Mouse (Mus musculus): ENCODE measurements around the gene Ctrb1. TPM values are rescaled to one million over a fixed set of nuclear protein-coding genes. Genes with fewer than 3 reads are reported as not detected.
"Not testable (repeated sequence)": the region's sequence is repeated elsewhere in the genome, so short reads cannot be mapped to it uniquely, and the experiment has no call there.

Ctrb1 gene
- polyA plus RNA-seq, 1 experiment from 2014 or later = 1,145 TPM

GRCm38 (mm10) chr8:111666751-111667150 is 24.1 kb downstream of the Ctrb1 start:
- Histone ChIP-seq H3K9ac (no peak overlapping the region), H3K36me3 (peaks cover 21% of the 10 kb centered on the region), H3K27ac (no peak overlapping the region), H3K4me2 (replicated peaks) (no peak overlapping the region), H3K4me3 (replicated peaks) (no peak overlapping the region), H3K4me1 (replicated peaks) (no peaks in the 10 kb centered on the region), H3K27me3 (replicated peaks) (no peaks in the 10 kb centered on the region), H3K9me3 (no peaks in the 10 kb centered on the region)
- 76% methylated on average over 2 of the region's 2 CpGs for WGBS
- ATAC-seq = no peak

GRCm38 (mm10) chr8:111662473-111662872 is 28.3 kb downstream of the Ctrb1 start:
- 93% methylated on average over 3 of the region's 3 CpGs for WGBS
- H3K27ac ChIP-seq = no peak overlapping the region
- H3K4me2 ChIP-seq (replicated peaks) = no peak overlapping the region
- H3K9me3 ChIP-seq = no peaks in the 10 kb centered on the region
- no peak overlapping the region for H3K4me3 ChIP-seq (replicated peaks)
- peak; percentile 77; the same call in 1 of the 2 replicates for ATAC-seq
- H3K4me1 ChIP-seq (replicated peaks) = no peaks in the 10 kb centered on the region
- no peaks in the 10 kb centered on the region for H3K27me3 ChIP-seq (replicated peaks)
- no peak overlapping the region for H3K9ac ChIP-seq
- peaks cover under 1% of the 10 kb centered on the region; the same call in 1 of the 2 replicates for H3K36me3 ChIP-seq

- H3K36me3 ChIP-seq = no peaks in the 10 kb centered on the region
- no peak overlapping the region for H3K9ac ChIP-seq
- H3K9me3 ChIP-seq = no peaks in the 10 kb centered on the region
- no peak overlapping the region for H3K4me2 ChIP-seq (replicated peaks)
- H3K27ac ChIP-seq = no peak overlapping the region
- no peaks in the 10 kb centered on the region for H3K4me1 ChIP-seq (replicated peaks)
- H3K27me3 ChIP-seq (replicated peaks) = no peaks in the 10 kb centered on the region
- no peak overlapping the region for H3K4me3 ChIP-seq (replicated peaks)
- WGBS = 72% methylated on average over 6 of the region's 6 CpGs
- 0 out of 2 replicates have a peak, but pooled peaks have one; percentile 45 for ATAC-seq
Observed at GRCm38 (mm10) chr8:111658819-111659423, 31.9 kb downstream of the Ctrb1 start.

GRCm38 (mm10) chr8:111657312-111657854 is 33.4 kb downstream of the Ctrb1 start:
- Histone ChIP-seq H3K27ac (no peak overlapping the region), H3K36me3 (no peaks in the 10 kb centered on the region), H3K4me1 (replicated peaks) (no peaks in the 10 kb centered on the region), H3K9me3 (no peaks in the 10 kb centered on the region), H3K27me3 (replicated peaks) (no peaks in the 10 kb centered on the region), H3K4me3 (replicated peaks) (no peak overlapping the region), H3K9ac (no peak overlapping the region), H3K4me2 (replicated peaks) (no peak overlapping the region)
- 68% methylated on average over 1 of the region's 1 CpGs for WGBS
- ATAC-seq = no peak

GRCm38 (mm10) chr8:111653524-111653923 is 37.3 kb downstream of the Ctrb1 start:
- H3K4me2 ChIP-seq (replicated peaks) = no peak overlapping the region
- no peak overlapping the region for H3K4me3 ChIP-seq (replicated peaks)
- no peak overlapping the region for H3K27ac ChIP-seq
- no peaks in the 10 kb centered on the region for H3K27me3 ChIP-seq (replicated peaks)
- H3K9ac ChIP-seq = no peak overlapping the region
- H3K9me3 ChIP-seq = no peaks in the 10 kb centered on the region
- no peaks in the 10 kb centered on the region for H3K36me3 ChIP-seq
- no peaks in the 10 kb centered on the region for H3K4me1 ChIP-seq (replicated peaks)
- no peak for ATAC-seq
- WGBS = 94% methylated on average over 2 of the region's 2 CpGs

GRCm38 (mm10) chr8:111650651-111651050 is 40.2 kb downstream of the Ctrb1 start:
- no peak overlapping the region for H3K9ac ChIP-seq
- no peaks in the 10 kb centered on the region for H3K4me1 ChIP-seq (replicated peaks)
- H3K4me2 ChIP-seq (replicated peaks) = no peak overlapping the region
- no peak overlapping the region for H3K4me3 ChIP-seq (replicated peaks)
- H3K9me3 ChIP-seq = no peaks in the 10 kb centered on the region
- no peaks in the 10 kb centered on the region for H3K36me3 ChIP-seq
- 93% methylated on average over 3 of the region's 3 CpGs for WGBS
- no peak for ATAC-seq
- H3K27me3 ChIP-seq (replicated peaks) = no peaks in the 10 kb centered on the region
- H3K27ac ChIP-seq = no peak overlapping the region

GRCm38 (mm10) chr8:111648834-111649233 is 42.0 kb downstream of the Ctrb1 start:
- H3K27ac ChIP-seq = no peak overlapping the region
- H3K36me3 ChIP-seq = no peaks in the 10 kb centered on the region
- no peak overlapping the region for H3K9ac ChIP-seq
- no peaks in the 10 kb centered on the region for H3K27me3 ChIP-seq (replicated peaks)
- H3K4me2 ChIP-seq (replicated peaks) = no peak overlapping the region
- no peak overlapping the region for H3K4me3 ChIP-seq (replicated peaks)
- no peak for ATAC-seq
- WGBS = 72% methylated on average over 2 of the region's 2 CpGs
- no peaks in the 10 kb centered on the region for H3K4me1 ChIP-seq (replicated peaks)
- H3K9me3 ChIP-seq = no peaks in the 10 kb centered on the region

- no peak for ATAC-seq
- Histone ChIP-seq H3K4me3 (replicated peaks) (no peak overlapping the region), H3K27me3 (replicated peaks) (no peaks in the 10 kb centered on the region), H3K9ac (no peak overlapping the region), H3K36me3 (no peaks in the 10 kb centered on the region), H3K27ac (no peak overlapping the region), H3K4me1 (replicated peaks) (peaks cover 7% of the 10 kb centered on the region), H3K4me2 (replicated peaks) (no peak overlapping the region), H3K9me3 (no peaks in the 10 kb centered on the region)
- 95% methylated on average over 8 of the region's 8 CpGs for WGBS
Observed at GRCm38 (mm10) chr8:111645715-111646114, 45.1 kb downstream of the Ctrb1 start.

- not testable (repeated sequence) for H3K4me1 ChIP-seq (replicated peaks); H3K27me3 ChIP-seq (replicated peaks); H3K9me3 ChIP-seq; ATAC-seq; H3K36me3 ChIP-seq
- H3K9ac ChIP-seq = peak overlapping the region; percentile 96; the same call in 1 of the 2 replicates
- H3K27ac ChIP-seq = peak overlapping the region; percentile 70
- H3K4me3 ChIP-seq (replicated peaks) = peak overlapping the region; percentile 84
- H3K4me2 ChIP-seq (replicated peaks) = peak overlapping the region; percentile 63
- WGBS = 59% methylated on average over 12 of the region's 12 CpGs
Observed at GRCm38 (mm10) chr8:111644286-111645051, 46.3 kb downstream of the Ctrb1 start.

- H3K4me1 ChIP-seq (replicated peaks) = peaks cover 7% of the 10 kb centered on the region
- peak within 1 kb of the TSS; percentile 95 for H3K27ac ChIP-seq
- H3K9me3 ChIP-seq = no peaks in the 10 kb centered on the region
- H3K27me3 ChIP-seq (replicated peaks) = no peaks in the 10 kb centered on the region
- H3K36me3 ChIP-seq = no peaks in the 10 kb centered on the region
- H3K4me3 ChIP-seq (replicated peaks) = peak within 1 kb of the TSS; percentile 84
- peak; percentile 96 for ATAC-seq
- peak within 1 kb of the TSS; percentile 96 for H3K9ac ChIP-seq
- under 1% methylated on average over 73 of the region's 75 CpGs for WGBS
- peak within 1 kb of the TSS; percentile 63 for H3K4me2 ChIP-seq (replicated peaks)
Observed at GRCm38 (mm10) chr8:111643264-111644141, 47.3 kb downstream of the Ctrb1 start, which contains the start of gene Zfp1. Zfp1 (plus strand) TSS chr8:111643401.

- ATAC-seq = peak; percentile 34
- H3K9me3 ChIP-seq = no peaks in the 10 kb centered on the region
- H3K27me3 ChIP-seq (replicated peaks) = no peaks in the 10 kb centered on the region
- H3K4me1 ChIP-seq (replicated peaks) = peaks cover 7% of the 10 kb centered on the region
- peak overlapping the region; percentile 63 for H3K4me2 ChIP-seq (replicated peaks)
- 6% methylated on average over 5 of the region's 5 CpGs for WGBS
- H3K27ac ChIP-seq = peak overlapping the region; percentile 95
- H3K36me3 ChIP-seq = no peaks in the 10 kb centered on the region
- H3K9ac ChIP-seq = peak overlapping the region; percentile 96; the same call in 1 of the 2 replicates
- H3K4me3 ChIP-seq (replicated peaks) = peak overlapping the region; percentile 84
Observed at GRCm38 (mm10) chr8:111642939-111643263, 47.9 kb downstream of the Ctrb1 start.

- peak overlapping the region; percentile 63 for H3K4me2 ChIP-seq (replicated peaks)
- ATAC-seq = peak; percentile 46
- no peaks in the 10 kb centered on the region for H3K36me3 ChIP-seq
- peak overlapping the region; percentile 95 for H3K27ac ChIP-seq
- H3K9me3 ChIP-seq = no peaks in the 10 kb centered on the region
- WGBS = 34% methylated on average over 5 of the region's 5 CpGs
- peak overlapping the region; percentile 84 for H3K4me3 ChIP-seq (replicated peaks)
- no peaks in the 10 kb centered on the region for H3K27me3 ChIP-seq (replicated peaks)
- H3K4me1 ChIP-seq (replicated peaks) = peaks cover 7% of the 10 kb centered on the region
- peak overlapping the region; percentile 96; the same call in 1 of the 2 replicates for H3K9ac ChIP-seq
Observed at GRCm38 (mm10) chr8:111642496-111642895, 48.3 kb downstream of the Ctrb1 start.

Data from intestine, embryonic 15.5 days (tissue).